Mouse (Mus musculus) left cerebral cortex, adult 2 months (tissue): Measurements from ENCODE around the gene Crcp. TPM values are rescaled to one million over a fixed set of nuclear protein-coding genes. Genes with fewer than 3 reads are reported as not detected.
"Not testable (repeated sequence)": the region's sequence is repeated elsewhere in the genome, so short reads cannot be mapped to it uniquely, and the experiment has no call there.

ENCODE experiments used
- DNase-seq, 2 experiments: peaks; one replicate each; pipeline ENCODE4 v3.0.0; 2021 to 2022; ENCODE audit warnings: low spot score in 2 of 2, mixed read lengths in 1 of 2; ENCODE audit errors: extremely low spot score in 1 of 2
- H3K27ac ChIP-seq: fragments of 200-600 bp; 2 replicates; pipeline ENCODE4 v1.8.1; 2022
- H3K4me3 ChIP-seq: fragments of 200-600 bp; 2 replicates; pipeline ENCODE4 v1.8.1; 2022
- CTCF ChIP-seq: fragments of 200-600 bp; IDR thresholded peaks from 2 replicates; pipeline ENCODE4 v1.8.1; 2022; ENCODE audit warnings: antibody characterized with exemption, mild to moderate bottlenecking, moderate library complexity
- intact Hi-C: fragments of 180-260 bp; cut with DNase I; formaldehyde crosslinking; loops from one replicate; pipeline ENCODE4 v1.15.1; 2025
- total RNA-seq, 2 experiments: library from RNA; stranded (reverse); gene quantifications; 2 replicates each; pipeline ENCODE4 v1.2.3; 2021

The Crcp gene
- total RNA-seq, 2 experiments from 2014 or later: 30.2 to 30.8 TPM

GRCm38 (mm10) chr5:130027696-130028095 is 1.4 kb upstream of the Crcp start:
- intact Hi-C loops: loop anchor here (5.0 kb wide), 1 partner anchor 115 kb away; the partner anchor contains the start of gene Kctd7
- H3K4me3 ChIP-seq: no peak overlapping the region

GRCm38 (mm10) chr5:130031410-130032390 is 2.6 kb downstream of the Crcp start:
- intact Hi-C loops: no loop called here
- no peak for DNase-seq
- H3K4me3 ChIP-seq: no peak overlapping the region
- no peak overlapping the region for H3K27ac ChIP-seq
- TF ChIP-seq CTCF: no peak

More at GRCm38 (mm10) chr5:130027696-130028095, 1.4 kb upstream of the Crcp start:
- no peak for DNase-seq
- TF ChIP-seq CTCF: no peak
- H3K27ac ChIP-seq: no peak overlapping the region

- intact Hi-C loops: no loop called here
Observed at GRCm38 (mm10) chr5:130033869-130034268, 4.8 kb downstream of the Crcp start.

GRCm38 (mm10) chr5:130036300-130036699 is 7.2 kb downstream of the Crcp start:
- peak; percentile 27 for TF ChIP-seq CTCF
- DNase-seq, H3K4me3 ChIP-seq, H3K27ac ChIP-seq, intact Hi-C loops: not testable (repeated sequence)

More at GRCm38 (mm10) chr5:130033869-130034268, 4.8 kb downstream of the Crcp start:
- no peak for TF ChIP-seq CTCF
- no peak overlapping the region for H3K4me3 ChIP-seq
- H3K27ac ChIP-seq: no peak overlapping the region
- DNase-seq: no peak

- intact Hi-C loops: loop anchor here (1.0 kb wide), 1 partner anchor 14 kb away; no protein-coding TSS in a partner anchor
- H3K27ac ChIP-seq: no peak overlapping the region
- peak; percentile 39 to 45 for DNase-seq
- peak; percentile 77 for TF ChIP-seq CTCF
- H3K4me3 ChIP-seq: no peak overlapping the region
Observed at GRCm38 (mm10) chr5:130037752-130038455, 8.8 kb downstream of the Crcp start.

GRCm38 (mm10) chr5:130040797-130041196 is 11.7 kb downstream of the Crcp start:
- H3K27ac ChIP-seq: no peak overlapping the region
- intact Hi-C loops: no loop called here
- no peak overlapping the region for H3K4me3 ChIP-seq
- no peak for DNase-seq
- no peak for TF ChIP-seq CTCF

GRCm38 (mm10) chr5:130041262-130041661 is 12.2 kb downstream of the Crcp start:
- no peak overlapping the region for H3K27ac ChIP-seq
- intact Hi-C loops: no loop called here

GRCm38 (mm10) chr5:130043741-130044140 is 14.7 kb downstream of the Crcp start:
- intact Hi-C loops: loop anchor here (1.0 kb wide), 1 partner anchor 96 kb away; no protein-coding TSS in a partner anchor

More at GRCm38 (mm10) chr5:130041262-130041661, 12.2 kb downstream of the Crcp start:
- no peak for DNase-seq
- no peak for TF ChIP-seq CTCF
- H3K4me3 ChIP-seq: no peak overlapping the region

GRCm38 (mm10) chr5:130044201-130044695 is 15.2 kb downstream of the Crcp start:
- no peak overlapping the region for H3K4me3 ChIP-seq
- intact Hi-C loops: loop anchor here (1.0 kb wide), 1 partner anchor 95 kb away; no protein-coding TSS in a partner anchor
- H3K27ac ChIP-seq: no peak overlapping the region; the same call in 1 of the 2 replicates
- peak; percentile 84 for TF ChIP-seq CTCF
- DNase-seq: peak; percentile 32 to 53

More at GRCm38 (mm10) chr5:130043741-130044140, 14.7 kb downstream of the Crcp start:
- no peak for DNase-seq
- peak overlapping the region; percentile 37; the same call in 1 of the 2 replicates for H3K27ac ChIP-seq
- TF ChIP-seq CTCF: no peak
- no peak overlapping the region for H3K4me3 ChIP-seq

GRCm38 (mm10) chr5:130046100-130046499 is 17.0 kb downstream of the Crcp start:
- no peak for TF ChIP-seq CTCF
- DNase-seq: no peak
- Histone ChIP-seq H3K27ac (no peak overlapping the region), H3K4me3 (no peak overlapping the region)
- intact Hi-C loops: no loop called here

- Histone ChIP-seq H3K27ac (no peak overlapping the region), H3K4me3 (no peak overlapping the region)
- DNase-seq: no peak
- intact Hi-C loops: no loop called here
- no peak for TF ChIP-seq CTCF
Observed at GRCm38 (mm10) chr5:130046589-130046988, 17.5 kb downstream of the Crcp start.
